Mouse (Mus musculus): Measurements from ENCODE around the gene Otud3. TPM values are rescaled to one million over a fixed set of nuclear protein-coding genes. Genes with fewer than 3 reads are reported as not detected.
"Not testable (repeated sequence)": the region's sequence is repeated elsewhere in the genome, so short reads cannot be mapped to it uniquely, and the experiment has no call there.

The Otud3 gene
- polyA plus RNA-seq, 1 experiment from 2014 or later = 4.2 TPM

GRCm38 (mm10) chr4:138880811-138881584 lies 32.7 kb downstream of the Otud3 start:
- H3K4me1 ChIP-seq (ENCODE audit: control insufficient read depth, insufficient read depth, low read length) = peaks cover 9% of the 10 kb centered on the region; the same call in 1 of the 2 replicates
- no peaks in the 10 kb centered on the region for H3K27me3 ChIP-seq (ENCODE audit: control insufficient read depth, insufficient read depth, low read length)
- 82% methylated on average over 7 of the region's 7 CpGs for WGBS
- no peaks in the 10 kb centered on the region for H3K9me3 ChIP-seq (ENCODE audit: control insufficient read depth, low read length)
- H3K4me3 ChIP-seq (ENCODE audit: low read length) = no peak overlapping the region
- no peak overlapping the region for H3K4me2 ChIP-seq (replicated peaks; ENCODE audit: low read depth, low read length)
- ATAC-seq (ENCODE audit: low FRiP score, low TSS enrichment) = no peak
- H3K27ac ChIP-seq (ENCODE audit: low read depth, low read length) = no peak overlapping the region
- H3K36me3 ChIP-seq (ENCODE audit: control insufficient read depth, insufficient read depth, low read length) = no peaks in the 10 kb centered on the region
- H3K9ac ChIP-seq (ENCODE audit: low read depth, low read length) = no peak overlapping the region

GRCm38 (mm10) chr4:138879808-138880207 lies 33.9 kb downstream of the Otud3 start:
- ATAC-seq (ENCODE audit: low FRiP score, low TSS enrichment) = no peak
- Histone ChIP-seq H3K36me3 (ENCODE audit: control insufficient read depth, insufficient read depth, low read length) (no peaks in the 10 kb centered on the region), H3K9ac (ENCODE audit: low read depth, low read length) (no peak overlapping the region), H3K4me2 (replicated peaks; ENCODE audit: low read depth, low read length) (no peak overlapping the region), H3K27me3 (ENCODE audit: control insufficient read depth, insufficient read depth, low read length) (no peaks in the 10 kb centered on the region), H3K4me1 (ENCODE audit: control insufficient read depth, insufficient read depth, low read length) (peaks cover 9% of the 10 kb centered on the region; the same call in 1 of the 2 replicates), H3K4me3 (ENCODE audit: low read length) (no peak overlapping the region), H3K9me3 (ENCODE audit: control insufficient read depth, low read length) (no peaks in the 10 kb centered on the region), H3K27ac (ENCODE audit: low read depth, low read length) (no peak overlapping the region)
- WGBS = 74% methylated on average over 11 of the region's 11 CpGs

- no peak overlapping the region for H3K4me2 ChIP-seq (replicated peaks; ENCODE audit: low read depth, low read length)
- H3K9ac ChIP-seq (ENCODE audit: low read depth, low read length) = no peak overlapping the region
- 35% methylated on average over 8 of the region's 8 CpGs for WGBS
- H3K27ac ChIP-seq (ENCODE audit: low read depth, low read length) = no peak overlapping the region
- H3K9me3 ChIP-seq (ENCODE audit: control insufficient read depth, low read length) = no peaks in the 10 kb centered on the region
- no peak overlapping the region for H3K4me3 ChIP-seq (ENCODE audit: low read length)
- H3K27me3 ChIP-seq (ENCODE audit: control insufficient read depth, insufficient read depth, low read length) = no peaks in the 10 kb centered on the region
- no peak for ATAC-seq (ENCODE audit: low FRiP score, low TSS enrichment)
- peaks cover 9% of the 10 kb centered on the region; the same call in 1 of the 2 replicates for H3K4me1 ChIP-seq (ENCODE audit: control insufficient read depth, insufficient read depth, low read length)
- no peaks in the 10 kb centered on the region for H3K36me3 ChIP-seq (ENCODE audit: control insufficient read depth, insufficient read depth, low read length)
Observed at GRCm38 (mm10) chr4:138878783-138879182, 35.0 kb downstream of the Otud3 start.

GRCm38 (mm10) chr4:138877731-138878130 lies 36.0 kb downstream of the Otud3 start, which contains the start of gene Pla2g2e:
TSS of gene Pla2g2e (plus strand) at chr4:138877942.
- H3K9me3 ChIP-seq (ENCODE audit: control insufficient read depth, low read length) = no peaks in the 10 kb centered on the region
- H3K4me2 ChIP-seq (replicated peaks; ENCODE audit: low read depth, low read length) = no peak within 1 kb of the TSS
- no peak for ATAC-seq (ENCODE audit: low FRiP score, low TSS enrichment)
- no peaks in the 10 kb centered on the region for H3K27me3 ChIP-seq (ENCODE audit: control insufficient read depth, insufficient read depth, low read length)
- H3K27ac ChIP-seq (ENCODE audit: low read depth, low read length) = no peak within 1 kb of the TSS
- no peak within 1 kb of the TSS for H3K4me3 ChIP-seq (ENCODE audit: low read length)
- H3K4me1 ChIP-seq (ENCODE audit: control insufficient read depth, insufficient read depth, low read length) = peaks cover 9% of the 10 kb centered on the region; the same call in 1 of the 2 replicates
- no peak within 1 kb of the TSS for H3K9ac ChIP-seq (ENCODE audit: low read depth, low read length)
- H3K36me3 ChIP-seq (ENCODE audit: control insufficient read depth, insufficient read depth, low read length) = no peaks in the 10 kb centered on the region
- WGBS = 66% methylated on average over 4 of the region's 4 CpGs

- no peak for ATAC-seq (ENCODE audit: low FRiP score, low TSS enrichment)
- peaks cover 9% of the 10 kb centered on the region; the same call in 1 of the 2 replicates for H3K4me1 ChIP-seq (ENCODE audit: control insufficient read depth, insufficient read depth, low read length)
- H3K9ac ChIP-seq (ENCODE audit: low read depth, low read length) = no peak overlapping the region
- WGBS = 92% methylated on average over 2 of the region's 2 CpGs
- no peaks in the 10 kb centered on the region; the same call in 1 of the 2 replicates for H3K9me3 ChIP-seq (ENCODE audit: control insufficient read depth, low read length)
- no peaks in the 10 kb centered on the region for H3K27me3 ChIP-seq (ENCODE audit: control insufficient read depth, insufficient read depth, low read length)
- no peak overlapping the region for H3K4me2 ChIP-seq (replicated peaks; ENCODE audit: low read depth, low read length)
- no peak overlapping the region for H3K27ac ChIP-seq (ENCODE audit: low read depth, low read length)
- H3K4me3 ChIP-seq (ENCODE audit: low read length) = no peak overlapping the region
- no peaks in the 10 kb centered on the region for H3K36me3 ChIP-seq (ENCODE audit: control insufficient read depth, insufficient read depth, low read length)
Observed at GRCm38 (mm10) chr4:138875986-138876385, 37.8 kb downstream of the Otud3 start.

GRCm38 (mm10) chr4:138875275-138875674 lies 38.5 kb downstream of the Otud3 start:
- H3K4me1 ChIP-seq (ENCODE audit: control insufficient read depth, insufficient read depth, low read length); H3K36me3 ChIP-seq (ENCODE audit: control insufficient read depth, insufficient read depth, low read length); H3K27me3 ChIP-seq (ENCODE audit: control insufficient read depth, insufficient read depth, low read length); H3K4me2 ChIP-seq (replicated peaks; ENCODE audit: low read depth, low read length); H3K9me3 ChIP-seq (ENCODE audit: control insufficient read depth, low read length); ATAC-seq (ENCODE audit: low FRiP score, low TSS enrichment); H3K27ac ChIP-seq (ENCODE audit: low read depth, low read length); H3K4me3 ChIP-seq (ENCODE audit: low read length); H3K9ac ChIP-seq (ENCODE audit: low read depth, low read length): not testable (repeated sequence)
- WGBS = 92% methylated on average over 2 of the region's 2 CpGs

- Histone ChIP-seq H3K36me3 (ENCODE audit: control insufficient read depth, insufficient read depth, low read length) (no peaks in the 10 kb centered on the region), H3K4me1 (ENCODE audit: control insufficient read depth, insufficient read depth, low read length) (0 out of 2 replicates have a peak, but pooled peaks cover 3% of the 10 kb centered on the region), H3K9me3 (ENCODE audit: control insufficient read depth, low read length) (no peaks in the 10 kb centered on the region; the same call in 1 of the 2 replicates), H3K27ac (ENCODE audit: low read depth, low read length) (no peak within 1 kb of the TSS), H3K4me2 (replicated peaks; ENCODE audit: low read depth, low read length) (no peak within 1 kb of the TSS), H3K27me3 (ENCODE audit: control insufficient read depth, insufficient read depth, low read length) (no peaks in the 10 kb centered on the region), H3K4me3 (ENCODE audit: low read length) (no peak within 1 kb of the TSS), H3K9ac (ENCODE audit: low read depth, low read length) (no peak within 1 kb of the TSS)
- WGBS = 84% methylated on average over 6 of the region's 6 CpGs
- ATAC-seq (ENCODE audit: low FRiP score, low TSS enrichment) = no peak
Observed at GRCm38 (mm10) chr4:138873864-138874263, 39.9 kb downstream of the Otud3 start, which contains the start of gene Gm13030. TSS of gene Gm13030 (minus strand) at chr4:138873964.

GRCm38 (mm10) chr4:138868666-138869065 lies 45.1 kb downstream of the Otud3 start:
- Histone ChIP-seq H3K9me3 (ENCODE audit: control insufficient read depth, low read length) (no peaks in the 10 kb centered on the region; the same call in 1 of the 2 replicates), H3K36me3 (ENCODE audit: control insufficient read depth, insufficient read depth, low read length) (no peaks in the 10 kb centered on the region), H3K4me3 (ENCODE audit: low read length) (no peak overlapping the region), H3K4me2 (replicated peaks; ENCODE audit: low read depth, low read length) (no peak overlapping the region), H3K27ac (ENCODE audit: low read depth, low read length) (no peak overlapping the region), H3K9ac (ENCODE audit: low read depth, low read length) (no peak overlapping the region), H3K27me3 (ENCODE audit: control insufficient read depth, insufficient read depth, low read length) (peaks cover 2% of the 10 kb centered on the region; the same call in 1 of the 2 replicates), H3K4me1 (ENCODE audit: control insufficient read depth, insufficient read depth, low read length) (no peaks in the 10 kb centered on the region)
- no peak for ATAC-seq (ENCODE audit: low FRiP score, low TSS enrichment)
- 43% methylated on average over 8 of the region's 8 CpGs for whole genome bisulfite sequencing

GRCm38 (mm10) chr4:138866413-138866812 lies 47.3 kb downstream of the Otud3 start:
- WGBS = 10% methylated on average over 7 of the region's 7 CpGs
- H3K9me3 ChIP-seq (ENCODE audit: control insufficient read depth, low read length) = no peaks in the 10 kb centered on the region; the same call in 1 of the 2 replicates
- no peaks in the 10 kb centered on the region for H3K4me1 ChIP-seq (ENCODE audit: control insufficient read depth, insufficient read depth, low read length)

More at GRCm38 (mm10) chr4:138866413-138866812, 47.3 kb downstream of the Otud3 start:
- Histone ChIP-seq H3K4me3 (ENCODE audit: low read length) (no peak overlapping the region), H3K36me3 (ENCODE audit: control insufficient read depth, insufficient read depth, low read length) (no peaks in the 10 kb centered on the region), H3K27me3 (ENCODE audit: control insufficient read depth, insufficient read depth, low read length) (peaks cover 2% of the 10 kb centered on the region; the same call in 1 of the 2 replicates), H3K27ac (ENCODE audit: low read depth, low read length) (no peak overlapping the region), H3K4me2 (replicated peaks; ENCODE audit: low read depth, low read length) (no peak overlapping the region), H3K9ac (ENCODE audit: low read depth, low read length) (no peak overlapping the region)
- ATAC-seq (ENCODE audit: low FRiP score, low TSS enrichment) = no peak
